Mouse (Mus musculus): ENCODE results near the gene Vmn1r214. TPM values are rescaled to one million over a fixed set of nuclear protein-coding genes. Genes with fewer than 3 reads are reported as not detected.

Vmn1r214 gene
- not detected in 2 replicates for polyA plus RNA-seq (2012; ENCODE audit: insufficient read depth, insufficient read length, missing spikeins)

- Histone ChIP-seq H3K27ac (ENCODE audit: insufficient read depth, low read depth, low read length) (no peak within 1 kb of the TSS), H3K4me1 (ENCODE audit: control insufficient read depth, insufficient read depth, low read length) (no peaks in the 10 kb centered on the region), H3K4me3 (ENCODE audit: insufficient read depth, low read length) (no peak within 1 kb of the TSS)
- TF ChIP-seq POLR2A (IDR thresholded peaks at IDR 0.05; ENCODE audit: borderline replicate concordance, low read depth, low read length) (no peak), CTCF (IDR thresholded peaks at IDR 0.05; ENCODE audit: low read depth, low read length) (no peak)
Observed at GRCm38 (mm10) chr13:23030118-23030517, at the start of gene Vmn1r214. Gene Vmn1r214, plus strand, starts transcription at chr13:23030418.

GRCm38 (mm10) chr13:22990214-22990891, 39.9 kb upstream of the Vmn1r214 start:
- no peaks in the 10 kb centered on the region for H3K4me1 ChIP-seq (ENCODE audit: control insufficient read depth, insufficient read depth, low read length)
- no peak overlapping the region for H3K27ac ChIP-seq (ENCODE audit: insufficient read depth, low read depth, low read length)
- TF ChIP-seq CTCF (IDR thresholded peaks at IDR 0.05; ENCODE audit: low read depth, low read length) (no peak), POLR2A (IDR thresholded peaks at IDR 0.05; ENCODE audit: borderline replicate concordance, low read depth, low read length) (no peak)
- H3K4me3 ChIP-seq (ENCODE audit: insufficient read depth, low read length) = no peak overlapping the region

DNA sequence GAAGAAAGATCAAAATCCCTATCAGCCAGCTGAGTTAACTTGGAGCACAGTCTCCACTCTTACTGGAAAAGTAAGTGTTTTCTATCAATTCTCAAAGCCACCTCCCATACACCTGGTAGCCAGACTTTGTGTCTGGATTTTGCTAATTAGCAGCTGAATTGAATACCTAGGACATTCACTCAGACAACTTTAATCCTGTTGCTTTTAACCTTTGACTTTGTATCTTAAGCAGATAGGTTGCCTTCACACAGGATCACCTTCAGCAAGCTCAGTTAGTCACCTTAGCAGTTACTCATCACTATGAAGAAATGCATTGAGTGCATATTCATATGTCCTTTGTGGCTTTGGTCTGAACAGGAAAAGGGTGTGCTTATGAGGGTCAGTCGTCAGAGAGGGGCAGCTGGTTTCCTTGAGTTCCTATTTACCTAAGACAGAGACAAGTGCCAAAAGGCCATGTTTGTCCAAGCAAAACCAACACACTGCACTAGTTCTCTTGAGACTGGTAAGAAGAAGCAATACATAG, 38.0 kb upstream of the Vmn1r214 start:
- TF ChIP-seq CTCF (IDR thresholded peaks at IDR 0.05; ENCODE audit: low read depth, low read length) (no peak), POLR2A (IDR thresholded peaks at IDR 0.05; ENCODE audit: borderline replicate concordance, low read depth, low read length) (no peak)

GRCm38 (mm10) chr13:22992721-22993120, 37.5 kb upstream of the Vmn1r214 start:
- TF ChIP-seq CTCF (IDR thresholded peaks at IDR 0.05; ENCODE audit: low read depth, low read length) = no peak
- TF ChIP-seq POLR2A (IDR thresholded peaks at IDR 0.05; ENCODE audit: borderline replicate concordance, low read depth, low read length) = no peak

More for the DNA sequence above, 38.0 kb upstream of the Vmn1r214 start:
- Histone ChIP-seq H3K4me3 (ENCODE audit: insufficient read depth, low read length) (no peak overlapping the region), H3K4me1 (ENCODE audit: control insufficient read depth, insufficient read depth, low read length) (no peaks in the 10 kb centered on the region), H3K27ac (ENCODE audit: insufficient read depth, low read depth, low read length) (no peak overlapping the region)

GRCm38 (mm10) chr13:23007356-23007755, 22.9 kb upstream of the Vmn1r214 start, which contains the start of gene Vmn1r213:
Gene Vmn1r213, plus strand, starts transcription at chr13:23007656.
- Histone ChIP-seq H3K4me3 (ENCODE audit: insufficient read depth, low read length) (no peak within 1 kb of the TSS), H3K27ac (ENCODE audit: insufficient read depth, low read depth, low read length) (no peak within 1 kb of the TSS)

More at GRCm38 (mm10) chr13:22992721-22993120, 37.5 kb upstream of the Vmn1r214 start:
- H3K4me1 ChIP-seq (ENCODE audit: control insufficient read depth, insufficient read depth, low read length) = no peaks in the 10 kb centered on the region
- H3K4me3 ChIP-seq (ENCODE audit: insufficient read depth, low read length) = no peak overlapping the region
- no peak overlapping the region for H3K27ac ChIP-seq (ENCODE audit: insufficient read depth, low read depth, low read length)

GRCm38 (mm10) chr13:23018158-23018557, 12.1 kb upstream of the Vmn1r214 start:
- no peaks in the 10 kb centered on the region for H3K4me1 ChIP-seq (ENCODE audit: control insufficient read depth, insufficient read depth, low read length)
- H3K4me3 ChIP-seq (ENCODE audit: insufficient read depth, low read length) = no peak overlapping the region
- TF ChIP-seq CTCF (IDR thresholded peaks at IDR 0.05; ENCODE audit: low read depth, low read length) (no peak), POLR2A (IDR thresholded peaks at IDR 0.05; ENCODE audit: borderline replicate concordance, low read depth, low read length) (no peak)
- H3K27ac ChIP-seq (ENCODE audit: insufficient read depth, low read depth, low read length) = no peak overlapping the region

More at GRCm38 (mm10) chr13:23007356-23007755, 22.9 kb upstream of the Vmn1r214 start, which contains the start of gene Vmn1r213:
- TF ChIP-seq CTCF (IDR thresholded peaks at IDR 0.05; ENCODE audit: low read depth, low read length) = no peak
- TF ChIP-seq POLR2A (IDR thresholded peaks at IDR 0.05; ENCODE audit: borderline replicate concordance, low read depth, low read length) = no peak
- H3K4me1 ChIP-seq (ENCODE audit: control insufficient read depth, insufficient read depth, low read length) = no peaks in the 10 kb centered on the region

- TF ChIP-seq CTCF (IDR thresholded peaks at IDR 0.05; ENCODE audit: low read depth, low read length) (no peak), POLR2A (IDR thresholded peaks at IDR 0.05; ENCODE audit: borderline replicate concordance, low read depth, low read length) (no peak)
Observed at GRCm38 (mm10) chr13:23024812-23025211, 5.4 kb upstream of the Vmn1r214 start.

DNA sequence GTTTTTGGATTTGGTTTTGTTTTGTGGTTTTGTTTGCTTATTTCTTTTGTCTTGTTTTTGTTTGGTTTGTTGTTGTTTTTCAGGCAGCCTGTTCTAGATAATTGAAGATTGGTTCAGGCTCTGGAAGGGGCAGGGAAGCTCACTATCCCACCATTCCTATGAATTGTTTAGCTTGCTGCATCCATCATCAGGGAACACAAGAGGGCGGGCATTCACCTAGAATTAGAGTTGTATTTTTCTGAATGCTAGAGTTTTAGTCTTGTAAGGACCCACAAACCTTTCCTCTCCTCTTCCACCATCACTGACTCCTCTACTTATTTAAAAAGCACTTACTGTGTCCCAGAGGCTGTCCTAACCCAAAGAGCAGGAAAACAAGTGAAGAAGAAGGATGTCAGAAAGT, 27.6 kb downstream of the Vmn1r214 start:
- TF ChIP-seq POLR2A (IDR thresholded peaks at IDR 0.05; ENCODE audit: borderline replicate concordance, low read depth, low read length) (no peak), CTCF (IDR thresholded peaks at IDR 0.05; ENCODE audit: low read depth, low read length) (no peak)
- Histone ChIP-seq H3K4me3 (ENCODE audit: insufficient read depth, low read length) (no peak overlapping the region), H3K4me1 (ENCODE audit: control insufficient read depth, insufficient read depth, low read length) (no peaks in the 10 kb centered on the region), H3K27ac (ENCODE audit: insufficient read depth, low read depth, low read length) (no peak overlapping the region)

More at GRCm38 (mm10) chr13:23024812-23025211, 5.4 kb upstream of the Vmn1r214 start:
- no peaks in the 10 kb centered on the region for H3K4me1 ChIP-seq (ENCODE audit: control insufficient read depth, insufficient read depth, low read length)
- H3K4me3 ChIP-seq (ENCODE audit: insufficient read depth, low read length) = no peak overlapping the region
- no peak overlapping the region for H3K27ac ChIP-seq (ENCODE audit: insufficient read depth, low read depth, low read length)

GRCm38 (mm10) chr13:23067725-23068124, 37.5 kb downstream of the Vmn1r214 start, which contains the start of gene Vmn1r215:
Gene Vmn1r215, plus strand, starts transcription at chr13:23068025.
- H3K4me1 ChIP-seq (ENCODE audit: control insufficient read depth, insufficient read depth, low read length) = no peaks in the 10 kb centered on the region
- H3K4me3 ChIP-seq (ENCODE audit: insufficient read depth, low read length) = no peak within 1 kb of the TSS
- no peak within 1 kb of the TSS for H3K27ac ChIP-seq (ENCODE audit: insufficient read depth, low read depth, low read length)
- TF ChIP-seq POLR2A (IDR thresholded peaks at IDR 0.05; ENCODE audit: borderline replicate concordance, low read depth, low read length) (no peak), CTCF (IDR thresholded peaks at IDR 0.05; ENCODE audit: low read depth, low read length) (no peak)

- no peak for TF ChIP-seq POLR2A (IDR thresholded peaks at IDR 0.05; ENCODE audit: borderline replicate concordance, low read depth, low read length)
- no peak for TF ChIP-seq CTCF (IDR thresholded peaks at IDR 0.05; ENCODE audit: low read depth, low read length)
- no peak overlapping the region for H3K27ac ChIP-seq (ENCODE audit: insufficient read depth, low read depth, low read length)
Observed at GRCm38 (mm10) chr13:23069312-23069711, 39.1 kb downstream of the Vmn1r214 start.

More at GRCm38 (mm10) chr13:23069312-23069711, 39.1 kb downstream of the Vmn1r214 start:
- no peak overlapping the region for H3K4me3 ChIP-seq (ENCODE audit: insufficient read depth, low read length)
- H3K4me1 ChIP-seq (ENCODE audit: control insufficient read depth, insufficient read depth, low read length) = no peaks in the 10 kb centered on the region

Other genes starting within 250 kb of the Vmn1r214 start
- not detected in 2 replicates for gene Vmn1r209, start 220.7 kb upstream of the Vmn1r214 start, polyA plus RNA-seq (2012; ENCODE audit: insufficient read depth, insufficient read length, missing spikeins)
- gene Vmn1r210, start 199.1 kb upstream of the Vmn1r214 start, polyA plus RNA-seq (2012; ENCODE audit: insufficient read depth, insufficient read length, missing spikeins) = not detected in 2 replicates
- not detected in 2 replicates for gene Vmn1r211, start 172.9 kb upstream of the Vmn1r214 start, polyA plus RNA-seq (2012; ENCODE audit: insufficient read depth, insufficient read length, missing spikeins)
- gene Vmn1r212, start 146.2 kb upstream of the Vmn1r214 start, polyA plus RNA-seq (2012; ENCODE audit: insufficient read depth, insufficient read length, missing spikeins) = not detected in 2 replicates
- not detected in 2 replicates for gene Vmn1r213, start 22.8 kb upstream of the Vmn1r214 start, polyA plus RNA-seq (2012; ENCODE audit: insufficient read depth, insufficient read length, missing spikeins)
- gene Vmn1r215, start 37.6 kb downstream of the Vmn1r214 start, polyA plus RNA-seq (2012; ENCODE audit: insufficient read depth, insufficient read length, missing spikeins) = not detected in 2 replicates
- gene Vmn1r217, start 87.8 kb downstream of the Vmn1r214 start, polyA plus RNA-seq (2012; ENCODE audit: insufficient read depth, insufficient read length, missing spikeins) = not detected in 2 replicates
- 0.07 and 0.16 TPM in 2 replicates for gene Vmn1r218, start 102.7 kb downstream of the Vmn1r214 start, polyA plus RNA-seq (2012; ENCODE audit: insufficient read depth, insufficient read length, missing spikeins)
- gene Vmn1r219, start 128.9 kb downstream of the Vmn1r214 start, polyA plus RNA-seq (2012; ENCODE audit: insufficient read depth, insufficient read length, missing spikeins) = not detected in 2 replicates
- not detected in 2 replicates for gene Vmn1r220, start 157.6 kb downstream of the Vmn1r214 start, polyA plus RNA-seq (2012; ENCODE audit: insufficient read depth, insufficient read length, missing spikeins)
- 0.09 and 0.13 TPM in 2 replicates for gene Vmn1r221, start 183.7 kb downstream of the Vmn1r214 start, polyA plus RNA-seq (2012; ENCODE audit: insufficient read depth, insufficient read length, missing spikeins)
- gene Vmn1r222, start 205.5 kb downstream of the Vmn1r214 start, polyA plus RNA-seq (2012; ENCODE audit: insufficient read depth, insufficient read length, missing spikeins) = not detected in 2 replicates
- gene Vmn1r223, start 216.7 kb downstream of the Vmn1r214 start, polyA plus RNA-seq (2012; ENCODE audit: insufficient read depth, insufficient read length, missing spikeins) = not detected in 2 replicates

Data from bone marrow macrophage, adult 2 months (primary cell).